Mouse (Mus musculus): ENCODE results near the gene Chordc1. TPM values are rescaled to one million over a fixed set of nuclear protein-coding genes. Genes with fewer than 3 reads are reported as not detected.
"Not testable (repeated sequence)": the region's sequence is repeated elsewhere in the genome, so short reads cannot be mapped to it uniquely, and the experiment has no call there.

Gene Chordc1
- total RNA-seq (2021), result 10 to 100 TPM; 84.8 to 88.9 TPM
- long read RNA-seq, experiment 1, full-length matches to known transcripts, result 58 of 62 reads
- long read RNA-seq, experiment 1, partial matches to known transcripts, result 0 of 62 reads
- long read RNA-seq, experiment 1, other reads (novel, unspliced or antisense), result 4 of 62 reads
- long read RNA-seq, experiment 2, full-length matches to known transcripts, result 77 of 88 reads
- long read RNA-seq, experiment 2, partial matches to known transcripts, result 2 of 88 reads
- long read RNA-seq, experiment 2, other reads (novel, unspliced or antisense), result 9 of 88 reads

DNA sequence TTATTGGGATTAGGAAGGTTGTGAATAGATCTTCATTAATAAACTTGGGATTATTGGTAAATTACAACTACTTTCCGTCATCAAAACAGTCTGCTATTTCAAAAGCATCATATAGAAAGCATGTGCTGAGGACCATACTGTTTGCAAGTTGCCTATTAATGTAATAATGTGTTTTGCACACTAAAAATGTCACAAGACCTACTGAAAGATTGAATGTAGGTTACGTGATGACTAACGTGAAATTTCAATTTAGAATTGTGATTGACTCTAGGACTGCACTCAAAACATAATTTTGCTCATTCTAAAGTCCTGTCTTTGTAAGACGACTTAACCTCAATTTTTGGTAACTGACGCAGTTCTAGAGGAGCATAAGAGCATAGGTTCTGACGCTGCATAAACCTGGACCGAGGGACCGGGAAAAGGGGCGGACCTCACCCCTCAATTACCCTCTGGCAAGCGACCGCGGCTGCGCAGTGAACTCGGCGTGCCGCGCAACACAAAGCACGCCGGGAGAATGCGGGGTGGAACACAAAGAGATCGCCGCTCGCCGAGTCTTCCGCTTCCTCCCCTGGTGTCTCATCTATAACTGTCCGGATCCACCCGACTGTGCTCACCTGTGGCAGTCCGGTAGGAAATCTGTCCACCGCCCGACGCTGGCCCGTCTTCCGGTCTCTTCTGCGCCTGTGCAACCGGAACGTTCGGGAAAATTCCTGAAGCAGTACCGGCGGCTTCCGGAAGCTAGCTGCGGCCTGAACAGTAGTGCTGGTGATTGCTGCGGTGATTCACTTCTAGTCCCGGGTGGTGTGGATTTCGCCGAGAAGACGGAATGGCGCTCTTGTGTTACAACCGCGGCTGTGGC, at the start of gene Chordc1:
Gene Chordc1, plus strand, starts transcription at position 555 of the 859 bp plus-strand sequence.
- DNase-seq (ENCODE audit: low spot score in 2 of 2), result peak; percentile 95 to 98

DNA sequence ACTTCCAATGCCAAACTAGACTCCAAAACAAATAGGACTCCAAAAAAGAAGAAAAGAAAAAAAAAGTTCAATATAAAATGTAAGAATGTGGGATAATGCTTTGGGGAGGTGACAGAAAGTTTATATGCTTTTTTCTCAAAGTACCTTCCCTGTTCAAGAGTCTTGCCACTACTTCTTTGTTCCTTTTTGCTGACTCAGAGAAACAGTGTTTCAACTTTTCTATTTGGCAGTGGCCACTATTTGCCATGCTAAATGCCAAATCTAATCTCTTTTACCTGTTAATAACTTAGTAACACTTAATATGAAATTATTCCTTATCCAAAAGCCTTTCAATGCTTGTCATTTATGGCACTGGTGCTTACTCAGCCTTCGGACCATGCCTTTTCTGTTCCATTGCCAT, 16.0 kb upstream of the Chordc1 start:
- DNase-seq (ENCODE audit: low spot score in 2 of 2), result no peak

DNA sequence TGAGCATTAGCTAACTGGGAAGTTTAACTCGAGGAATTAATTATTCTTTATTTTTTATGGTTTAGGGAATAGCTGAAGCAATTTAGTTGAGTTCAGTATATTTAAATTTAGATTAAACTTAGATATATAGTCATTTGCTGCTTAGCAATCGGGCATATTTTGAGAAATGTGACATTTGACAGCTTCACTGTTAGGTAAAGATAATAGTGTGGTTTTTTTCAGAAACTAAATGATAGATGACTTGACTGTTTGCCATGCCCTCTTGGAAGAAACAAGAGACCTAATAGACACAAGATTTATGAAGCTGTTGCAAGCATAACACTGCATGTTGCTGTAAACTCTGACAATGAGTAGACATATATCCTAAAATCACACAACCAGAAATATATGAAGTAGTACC, 15.1 kb upstream of the Chordc1 start:
- DNase-seq (ENCODE audit: low spot score in 2 of 2), result no peak

DNA sequence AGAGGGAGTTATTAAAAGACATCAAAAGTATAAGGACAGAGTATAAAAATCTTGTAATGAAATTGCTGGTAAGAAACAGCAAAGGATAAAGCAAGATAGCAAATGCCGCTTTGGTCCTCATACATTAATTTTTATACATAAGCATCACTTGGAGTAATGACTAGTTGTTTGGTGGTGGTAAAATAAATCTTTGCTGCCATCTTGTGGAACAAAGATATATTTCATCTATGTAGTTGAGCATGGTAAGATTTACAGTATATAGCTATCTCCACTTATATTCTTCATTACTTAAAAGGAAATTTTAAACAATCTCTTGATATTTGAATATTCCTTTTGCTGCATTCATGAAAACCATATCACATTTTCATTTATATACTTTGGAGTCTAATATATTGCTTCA, 14.4 kb upstream of the Chordc1 start:
- peak in 1 of 2 experiments; percentile 48 for DNase-seq (ENCODE audit: low spot score in 2 of 2)

DNA sequence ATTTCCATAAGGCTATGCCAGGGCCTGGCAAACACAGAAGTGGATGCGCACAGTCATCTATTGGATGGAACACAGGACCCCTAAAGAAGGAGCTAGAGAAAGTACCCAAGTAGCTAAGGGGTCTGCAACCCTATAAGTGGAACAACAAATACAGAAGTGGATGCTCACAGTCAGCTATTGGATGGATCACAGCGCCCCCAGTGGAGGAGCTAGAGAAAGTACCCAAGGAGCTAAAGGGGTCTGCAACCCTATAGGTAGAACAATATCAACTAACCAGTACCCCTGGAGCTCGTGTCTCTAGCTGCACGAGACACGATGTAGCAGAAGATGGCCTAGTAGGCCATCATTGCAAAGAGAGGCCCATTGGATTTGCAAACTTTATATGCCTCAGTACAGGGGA, 13.2 kb upstream of the Chordc1 start:
- not testable (repeated sequence) for DNase-seq (ENCODE audit: low spot score in 2 of 2)

DNA sequence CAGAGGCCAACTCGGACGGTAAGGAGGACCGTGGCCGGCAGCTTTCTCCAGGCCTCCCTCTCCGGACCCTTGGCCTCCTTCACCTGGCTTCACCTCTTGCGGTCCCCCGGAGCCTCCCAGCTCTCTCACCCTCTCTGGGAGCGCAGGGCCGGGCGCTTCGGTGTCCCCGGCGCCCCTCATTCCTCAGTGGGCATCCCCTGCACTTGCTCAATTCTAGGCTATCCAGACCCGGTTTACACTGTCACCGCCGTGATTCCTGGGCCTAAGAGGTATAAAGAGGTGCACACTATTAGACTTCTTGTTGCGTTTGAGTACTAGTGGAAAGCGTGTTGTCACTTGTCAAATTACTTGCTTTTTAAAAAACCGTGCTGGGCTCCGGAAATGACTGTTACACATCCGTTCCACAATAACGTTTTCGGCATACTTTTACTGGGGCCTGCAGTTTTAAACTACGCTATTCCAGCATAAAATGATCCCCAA, 558 bp downstream of the Chordc1 start:
- no peak for DNase-seq (ENCODE audit: low spot score in 2 of 2)

DNA sequence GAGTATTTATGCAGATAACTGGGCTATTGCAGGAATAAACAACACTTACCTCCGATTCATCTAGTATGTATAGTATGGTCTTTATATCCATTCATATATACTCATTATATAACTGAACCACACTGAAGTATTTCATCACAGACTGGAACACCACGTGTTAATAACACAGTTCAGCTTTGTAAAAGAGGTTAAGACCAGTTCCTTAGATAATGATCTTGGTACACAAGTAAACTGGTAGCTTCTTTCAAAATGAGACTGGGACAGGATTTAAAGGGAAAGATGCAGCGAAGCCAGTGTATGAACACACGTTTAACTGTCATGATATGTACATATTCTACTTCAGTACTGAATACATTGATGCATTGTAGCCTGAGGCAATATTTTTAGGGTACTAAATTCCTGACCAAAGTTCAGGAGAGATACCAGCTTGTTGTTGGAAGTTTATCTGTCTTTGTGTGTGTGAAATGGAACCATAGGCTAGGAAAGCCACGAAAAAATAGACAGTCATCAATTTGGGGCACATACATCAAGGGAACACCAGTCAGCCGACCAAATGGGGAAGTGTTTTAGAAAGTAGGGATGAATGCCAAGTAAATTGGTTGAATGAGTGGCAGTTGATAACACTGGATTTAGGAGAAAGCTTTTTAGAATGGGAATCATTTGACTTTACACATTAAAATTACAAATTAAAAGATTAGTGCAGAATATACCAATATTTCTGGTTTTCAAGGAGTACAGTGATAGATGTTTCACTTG, 1.3 kb downstream of the Chordc1 start:
- DNase-seq (ENCODE audit: low spot score in 2 of 2), result no peak

DNA sequence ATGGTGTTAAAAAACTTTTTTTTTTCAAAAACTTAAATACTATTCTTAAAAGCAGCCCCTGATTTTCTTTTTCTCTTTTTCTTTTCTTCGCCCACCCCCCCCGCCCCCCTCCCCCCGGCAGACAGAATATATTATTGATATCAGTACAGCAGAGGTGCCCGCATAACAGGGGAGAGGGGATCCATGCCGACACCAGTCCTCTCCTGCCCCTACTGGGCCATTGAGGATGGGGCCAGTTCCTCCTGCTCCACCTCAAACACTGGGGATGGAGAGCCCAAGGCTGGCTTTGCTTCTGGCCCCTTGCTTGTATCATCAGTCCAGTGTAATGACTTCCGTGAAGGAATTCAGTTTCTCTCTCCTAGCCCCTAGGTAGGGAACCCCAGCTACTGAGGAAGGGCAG, 6.4 kb downstream of the Chordc1 start:
- no peak for DNase-seq (ENCODE audit: low spot score in 2 of 2)

DNA sequence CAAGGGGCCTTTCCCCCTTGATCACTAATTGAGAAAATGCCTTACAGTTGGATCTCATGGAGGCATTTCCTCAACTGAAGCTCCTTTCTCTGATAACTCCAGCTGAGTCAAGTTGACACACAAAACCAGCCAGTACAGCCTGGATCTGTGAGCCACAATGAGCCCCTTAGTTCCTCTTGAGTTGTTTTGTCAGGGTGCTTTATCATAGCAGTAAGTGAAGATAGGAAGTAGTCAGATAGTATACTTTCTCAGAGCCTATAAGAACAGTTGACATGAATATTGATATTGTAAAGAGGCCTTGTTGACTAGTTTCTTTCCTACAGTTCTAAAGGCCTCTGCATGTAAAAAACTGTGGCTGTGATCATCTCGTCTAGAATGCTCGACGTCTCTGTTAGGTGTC, 28.1 kb downstream of the Chordc1 start:
- DNase-seq (ENCODE audit: low spot score in 2 of 2), result no peak

Other genes starting within 250 kb of the Chordc1 start
- gene Naalad2, start 110.9 kb downstream of the Chordc1 start, total RNA-seq (2021), result 1 to 10 TPM in 1 of 2 experiments, under 1 TPM in 1; 0.79 to 1.4 TPM
- not detected for gene Ubtfl1, start 112.3 kb downstream of the Chordc1 start, total RNA-seq (2021)
- not detected for gene Mbd3l2, start 138.5 kb downstream of the Chordc1 start, total RNA-seq (2021)
- gene Zfp558, start 186.1 kb downstream of the Chordc1 start, total RNA-seq (2021), result 1 to 10 TPM; 3.5 to 3.8 TPM
- gene Mbd3l1, start 186.2 kb downstream of the Chordc1 start, total RNA-seq (2021), result not detected